Mouse (Mus musculus): ENCODE data around the gene Slc12a3. TPM values are rescaled to one million over a fixed set of nuclear protein-coding genes. Genes with fewer than 3 reads are reported as not detected.

Slc12a3 gene
- polyA plus RNA-seq, 1 experiment from 2014 or later, result not detected

DNA sequence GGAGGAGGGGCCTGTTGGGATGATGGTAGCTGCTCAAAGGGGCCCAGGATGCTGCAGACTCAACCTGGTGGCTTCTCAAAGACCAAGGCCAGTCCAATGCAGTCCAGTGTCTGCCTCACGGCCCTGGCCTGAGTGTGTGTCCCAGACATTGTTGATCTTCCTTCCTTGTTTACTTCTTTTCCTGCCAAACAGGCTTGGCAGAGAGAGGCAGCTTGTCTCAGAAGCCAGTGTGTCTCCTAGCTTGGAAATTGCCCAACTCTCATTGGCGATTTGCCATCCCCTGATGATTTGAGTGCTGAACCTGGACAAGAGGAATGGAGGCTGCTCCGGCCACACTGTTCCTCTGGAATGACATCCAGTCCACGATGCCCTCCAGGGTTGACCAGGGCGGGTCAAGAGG is 29.5 kb downstream of the Slc12a3 start:
- H3K27ac ChIP-seq (ENCODE audit: low read depth, low read length), result no peak overlapping the region
- H3K4me3 ChIP-seq (ENCODE audit: low read depth, low read length), result no peak overlapping the region
- no peaks in the 10 kb centered on the region for H3K9me3 ChIP-seq (replicated peaks; ENCODE audit: control insufficient read depth, low read length)
- peak; percentile 57 for DNase-seq (ENCODE audit: low spot score)
- ATAC-seq, result no peak
- WGBS, result 61% methylated on average over 5 of the region's 5 CpGs
- no peak overlapping the region for H3K4me2 ChIP-seq (ENCODE audit: low read length)
- H3K9ac ChIP-seq (ENCODE audit: low read length), result no peak overlapping the region
- no peaks in the 10 kb centered on the region for H3K27me3 ChIP-seq (replicated peaks; ENCODE audit: control insufficient read depth, insufficient read depth, low read length)
- no peaks in the 10 kb centered on the region for H3K4me1 ChIP-seq (ENCODE audit: control insufficient read depth, insufficient read depth, low read length)
- no peaks in the 10 kb centered on the region for H3K36me3 ChIP-seq (ENCODE audit: control insufficient read depth, insufficient read depth, low read length)

DNA sequence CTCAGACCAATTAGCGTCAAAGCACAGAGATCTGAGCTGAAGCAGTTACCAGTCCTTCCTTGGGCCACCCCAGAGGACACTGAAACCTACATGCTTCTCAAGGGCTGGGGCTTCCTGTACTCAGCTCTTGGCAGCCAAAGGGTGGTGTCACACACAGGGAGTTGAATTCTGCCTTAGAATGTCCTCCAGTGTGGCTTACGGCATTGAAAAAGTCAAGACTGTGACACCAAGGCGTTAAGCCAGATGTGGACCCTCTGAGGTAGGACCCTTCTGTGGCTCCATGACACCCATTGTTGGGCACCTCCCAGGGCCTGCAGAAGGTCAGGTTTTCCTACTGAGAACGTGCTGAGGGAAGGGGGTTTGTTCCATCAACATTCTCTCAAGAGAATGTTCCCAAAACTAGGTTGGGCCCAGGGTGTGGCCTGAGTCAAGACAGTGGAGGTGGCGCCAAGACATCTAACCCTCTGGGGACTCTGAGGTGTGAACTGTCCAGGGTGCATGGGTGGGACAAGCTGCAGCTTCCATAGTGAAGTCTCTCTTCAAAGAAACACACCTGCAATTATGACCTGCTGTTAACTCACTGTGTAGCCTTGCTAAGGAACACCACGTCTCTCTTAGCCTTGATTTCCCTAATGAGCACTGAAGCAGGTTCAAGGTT is 32.9 kb downstream of the Slc12a3 start:
- no peak overlapping the region for H3K4me2 ChIP-seq (ENCODE audit: low read length)
- H3K4me1 ChIP-seq (ENCODE audit: control insufficient read depth, insufficient read depth, low read length), result no peaks in the 10 kb centered on the region
- no peaks in the 10 kb centered on the region for H3K27me3 ChIP-seq (replicated peaks; ENCODE audit: control insufficient read depth, insufficient read depth, low read length)
- 85% methylated on average over 6 of the region's 6 CpGs for WGBS
- no peak overlapping the region for H3K4me3 ChIP-seq (ENCODE audit: low read depth, low read length)
- no peak overlapping the region for H3K27ac ChIP-seq (ENCODE audit: low read depth, low read length)
- no peak for ATAC-seq
- DNase-seq (ENCODE audit: low spot score), result no peak
- H3K9me3 ChIP-seq (replicated peaks; ENCODE audit: control insufficient read depth, low read length), result no peaks in the 10 kb centered on the region
- H3K9ac ChIP-seq (ENCODE audit: low read length), result no peak overlapping the region
- H3K36me3 ChIP-seq (ENCODE audit: control insufficient read depth, insufficient read depth, low read length), result no peaks in the 10 kb centered on the region

DNA sequence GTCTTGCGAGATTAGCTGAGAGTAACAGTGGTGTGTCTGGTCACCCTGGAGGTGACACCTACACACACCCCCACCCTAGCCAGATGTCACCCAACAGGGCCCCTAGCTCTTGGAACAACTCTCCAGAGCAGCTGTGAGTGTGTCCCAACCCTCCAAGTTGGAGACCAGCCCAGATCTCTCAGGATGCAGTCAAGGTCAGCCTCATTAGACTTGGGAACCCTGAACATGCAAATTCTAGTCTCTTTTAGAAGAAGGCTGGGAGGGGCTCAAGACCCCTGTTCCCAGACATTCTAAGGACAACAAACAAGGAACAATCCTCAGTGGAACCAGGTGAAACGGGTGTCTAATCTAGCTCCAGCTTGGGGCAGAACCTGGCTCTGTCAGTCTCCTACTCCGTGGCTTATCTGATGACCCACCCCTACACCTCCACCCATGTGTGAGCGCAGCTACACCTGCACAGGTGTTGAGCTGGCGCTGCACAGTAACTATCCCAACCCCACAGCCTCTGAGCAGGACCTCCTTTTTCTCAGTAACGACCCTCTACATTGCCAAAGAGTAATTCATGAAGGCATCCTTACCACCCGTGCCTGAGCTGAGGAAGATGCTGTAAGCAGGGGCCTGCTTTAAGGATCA is 33.7 kb downstream of the Slc12a3 start:
- H3K4me2 ChIP-seq (ENCODE audit: low read length), result no peak overlapping the region
- H3K4me3 ChIP-seq (ENCODE audit: low read depth, low read length), result no peak overlapping the region
- no peaks in the 10 kb centered on the region for H3K27me3 ChIP-seq (replicated peaks; ENCODE audit: control insufficient read depth, insufficient read depth, low read length)
- ATAC-seq (no peak), DNase-seq (ENCODE audit: low spot score) (no peak)
- H3K27ac ChIP-seq (ENCODE audit: low read depth, low read length), result no peak overlapping the region
- no peaks in the 10 kb centered on the region for H3K9me3 ChIP-seq (replicated peaks; ENCODE audit: control insufficient read depth, low read length)
- no peaks in the 10 kb centered on the region for H3K4me1 ChIP-seq (ENCODE audit: control insufficient read depth, insufficient read depth, low read length)
- 71% methylated on average over 7 of the region's 7 CpGs for WGBS
- H3K9ac ChIP-seq (ENCODE audit: low read length), result no peak overlapping the region
- no peaks in the 10 kb centered on the region for H3K36me3 ChIP-seq (ENCODE audit: control insufficient read depth, insufficient read depth, low read length)

DNA sequence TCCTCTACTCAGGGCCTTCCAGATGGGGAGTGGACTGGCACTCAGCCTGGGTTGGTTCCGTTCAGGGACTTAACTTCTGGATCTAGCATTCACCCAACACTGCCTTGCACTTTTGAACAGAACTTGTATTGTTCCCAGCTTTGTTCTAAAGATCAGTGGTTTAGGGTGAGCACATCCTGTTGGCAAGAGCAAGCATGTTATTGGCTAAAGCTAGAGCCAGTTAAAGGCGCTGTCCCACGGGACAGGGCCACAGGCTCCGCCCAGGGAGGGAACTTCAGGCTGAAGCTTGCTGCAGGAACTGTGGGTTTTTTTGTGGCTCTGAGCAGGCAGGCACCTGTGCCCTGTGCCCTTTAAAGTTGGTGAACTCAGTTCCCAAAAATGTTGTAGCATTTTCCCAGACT is 34.3 kb downstream of the Slc12a3 start:
- Histone ChIP-seq H3K4me1 (ENCODE audit: control insufficient read depth, insufficient read depth, low read length) (no peaks in the 10 kb centered on the region), H3K4me3 (ENCODE audit: low read depth, low read length) (no peak overlapping the region), H3K27ac (ENCODE audit: low read depth, low read length) (no peak overlapping the region), H3K9ac (ENCODE audit: low read length) (no peak overlapping the region), H3K9me3 (replicated peaks; ENCODE audit: control insufficient read depth, low read length) (no peaks in the 10 kb centered on the region), H3K27me3 (replicated peaks; ENCODE audit: control insufficient read depth, insufficient read depth, low read length) (no peaks in the 10 kb centered on the region), H3K36me3 (ENCODE audit: control insufficient read depth, insufficient read depth, low read length) (no peaks in the 10 kb centered on the region), H3K4me2 (ENCODE audit: low read length) (no peak overlapping the region)
- WGBS, result 53% methylated on average over 4 of the region's 4 CpGs
- ATAC-seq (no peak), DNase-seq (ENCODE audit: low spot score) (no peak)

DNA sequence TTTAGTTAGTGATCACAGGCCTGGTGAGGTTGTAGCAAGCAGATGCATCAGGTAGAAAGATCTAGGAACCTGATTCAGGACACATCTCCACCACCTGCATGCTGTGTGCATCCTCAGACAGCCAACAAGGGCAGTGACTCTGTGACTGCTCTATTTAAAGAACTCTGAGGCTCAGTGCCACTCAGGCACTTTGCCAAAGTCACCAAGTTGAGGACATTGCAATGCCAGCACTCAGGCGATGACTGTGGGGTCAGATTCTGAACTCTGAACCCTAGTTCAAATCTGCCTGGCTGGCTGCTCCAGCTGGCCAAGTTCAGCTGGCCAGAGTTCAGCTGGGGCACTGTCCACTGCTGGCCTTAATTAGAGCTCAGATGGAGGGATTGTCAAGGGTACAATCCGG is 34.9 kb downstream of the Slc12a3 start:
- H3K4me1 ChIP-seq (ENCODE audit: control insufficient read depth, insufficient read depth, low read length), result no peaks in the 10 kb centered on the region
- no peaks in the 10 kb centered on the region for H3K9me3 ChIP-seq (replicated peaks; ENCODE audit: control insufficient read depth, low read length)
- no peak overlapping the region for H3K9ac ChIP-seq (ENCODE audit: low read length)
- H3K27ac ChIP-seq (ENCODE audit: low read depth, low read length), result no peak overlapping the region
- WGBS, result 94% methylated on average over 2 of the region's 2 CpGs
- DNase-seq (ENCODE audit: low spot score) (no peak), ATAC-seq (no peak)
- H3K27me3 ChIP-seq (replicated peaks; ENCODE audit: control insufficient read depth, insufficient read depth, low read length), result no peaks in the 10 kb centered on the region
- no peak overlapping the region for H3K4me2 ChIP-seq (ENCODE audit: low read length)
- H3K4me3 ChIP-seq (ENCODE audit: low read depth, low read length), result no peak overlapping the region
- no peaks in the 10 kb centered on the region for H3K36me3 ChIP-seq (ENCODE audit: control insufficient read depth, insufficient read depth, low read length)

- no peak overlapping the region for H3K9ac ChIP-seq (ENCODE audit: low read length)
- WGBS, result 90% methylated on average over 6 of the region's 6 CpGs
- H3K9me3 ChIP-seq (replicated peaks; ENCODE audit: control insufficient read depth, low read length), result no peaks in the 10 kb centered on the region
- H3K4me2 ChIP-seq (ENCODE audit: low read length), result no peak overlapping the region
- ATAC-seq, result no peak
- H3K4me1 ChIP-seq (ENCODE audit: control insufficient read depth, insufficient read depth, low read length), result no peaks in the 10 kb centered on the region
- no peak for DNase-seq (ENCODE audit: low spot score)
- no peak overlapping the region for H3K4me3 ChIP-seq (ENCODE audit: low read depth, low read length)
- H3K27ac ChIP-seq (ENCODE audit: low read depth, low read length), result no peak overlapping the region
- H3K36me3 ChIP-seq (ENCODE audit: control insufficient read depth, insufficient read depth, low read length), result no peaks in the 10 kb centered on the region
- no peaks in the 10 kb centered on the region for H3K27me3 ChIP-seq (replicated peaks; ENCODE audit: control insufficient read depth, insufficient read depth, low read length)
Observed at GRCm38 (mm10) chr8:94364686-94365312, 35.8 kb downstream of the Slc12a3 start.

DNA sequence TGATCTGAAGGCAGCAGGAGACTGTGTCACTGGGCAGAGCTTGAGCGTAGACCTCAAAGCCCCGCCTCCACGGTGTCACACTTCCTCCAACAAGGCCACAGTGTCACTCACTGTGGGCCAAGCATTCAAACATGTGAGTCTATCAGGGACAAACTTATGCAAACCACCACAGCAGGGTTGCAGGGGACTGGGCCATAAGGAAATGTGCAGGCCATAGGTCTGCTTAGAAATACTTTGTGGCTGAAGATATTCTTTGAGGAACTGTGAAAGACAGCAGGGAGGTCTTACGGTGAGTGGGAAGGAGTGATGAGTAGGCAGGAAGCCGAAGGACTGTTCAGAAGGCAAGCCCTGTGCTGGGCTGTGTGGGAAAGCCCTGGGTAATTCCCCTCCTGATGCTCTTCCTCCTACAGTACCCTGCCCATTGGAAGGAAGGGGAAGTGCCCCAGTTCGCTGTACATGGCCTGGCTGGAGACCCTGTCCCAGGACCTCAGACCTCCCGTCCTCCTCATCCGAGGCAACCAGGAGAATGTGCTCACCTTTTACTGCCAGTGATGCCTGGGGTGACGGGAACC is 36.5 kb downstream of the Slc12a3 start:
- Histone ChIP-seq H3K4me2 (ENCODE audit: low read length) (no peak overlapping the region), H3K9ac (ENCODE audit: low read length) (no peak overlapping the region), H3K4me3 (ENCODE audit: low read depth, low read length) (no peak overlapping the region), H3K36me3 (ENCODE audit: control insufficient read depth, insufficient read depth, low read length) (no peaks in the 10 kb centered on the region), H3K9me3 (replicated peaks; ENCODE audit: control insufficient read depth, low read length) (no peaks in the 10 kb centered on the region), H3K4me1 (ENCODE audit: control insufficient read depth, insufficient read depth, low read length) (no peaks in the 10 kb centered on the region), H3K27me3 (replicated peaks; ENCODE audit: control insufficient read depth, insufficient read depth, low read length) (no peaks in the 10 kb centered on the region), H3K27ac (ENCODE audit: low read depth, low read length) (no peak overlapping the region)
- DNase-seq (ENCODE audit: low spot score), result no peak
- no peak for ATAC-seq
- 89% methylated on average over 9 of the region's 9 CpGs for WGBS

- 84% methylated on average over 5 of the region's 5 CpGs for WGBS
- DNase-seq (ENCODE audit: low spot score) (no peak), ATAC-seq (no peak)
- H3K4me2 ChIP-seq (ENCODE audit: low read length), result no peak overlapping the region
- no peak overlapping the region for H3K27ac ChIP-seq (ENCODE audit: low read depth, low read length)
- no peak overlapping the region for H3K9ac ChIP-seq (ENCODE audit: low read length)
- no peak overlapping the region for H3K4me3 ChIP-seq (ENCODE audit: low read depth, low read length)
- no peaks in the 10 kb centered on the region for H3K27me3 ChIP-seq (replicated peaks; ENCODE audit: control insufficient read depth, insufficient read depth, low read length)
- H3K9me3 ChIP-seq (replicated peaks; ENCODE audit: control insufficient read depth, low read length), result no peaks in the 10 kb centered on the region
- no peaks in the 10 kb centered on the region for H3K4me1 ChIP-seq (ENCODE audit: control insufficient read depth, insufficient read depth, low read length)
- H3K36me3 ChIP-seq (ENCODE audit: control insufficient read depth, insufficient read depth, low read length), result no peaks in the 10 kb centered on the region
Observed at GRCm38 (mm10) chr8:94370839-94371238, 41.8 kb downstream of the Slc12a3 start.

Data from forebrain, embryonic 14.5 days (tissue).